Mouse (Mus musculus) heart, embryonic 14.5 days (tissue): ENCODE measurements around the gene Slc1a7. TPM values are rescaled to one million over a fixed set of nuclear protein-coding genes. Genes with fewer than 3 reads are reported as not detected.

ENCODE experiments used
- ATAC-seq: fragments of 200-750 bp; cut with Nextera tagmentation; 2 replicates; pipeline ENCODE4 v1.8.0; 2017; ENCODE audit warnings: low read depth, moderate TSS enrichment; ENCODE audit not compliant: insufficient number of reproducible peaks, insufficient read depth, low FRiP score
- H3K27ac ChIP-seq, 2 experiments: fragments of 200-500 bp in 1 of 2; fragments of 300-500 bp in 1 of 2; sonication (generic) in 1 of 2; replicated peaks in 1 of 2; 2 replicates each; pipeline ENCODE4 v1.5.1; 2012 to 2014; ENCODE audit warnings: low read depth in 2 of 2, low read length in 2 of 2, control low read depth in 1 of 2, mild to moderate bottlenecking in 1 of 2, mixed read lengths in 1 of 2; ENCODE audit not compliant: control insufficient read depth in 1 of 2, insufficient read depth in 1 of 2
- H3K27me3 ChIP-seq: fragments of 300-500 bp; sonication (generic); 2 replicates; pipeline ENCODE4 v1.6.1; 2014; ENCODE audit warnings: mild to moderate bottlenecking, low read length, control low read depth; ENCODE audit not compliant: control insufficient read depth, insufficient read depth
- H3K36me3 ChIP-seq: fragments of 300-500 bp; sonication (generic); 2 replicates; pipeline ENCODE4 v1.6.1; 2014; ENCODE audit warnings: mild to moderate bottlenecking, control low read depth, low read length, mixed read lengths; ENCODE audit not compliant: control insufficient read depth, insufficient read depth
- H3K4me1 ChIP-seq, 2 experiments: fragments of 200-500 bp in 1 of 2; fragments of 300-500 bp in 1 of 2; sonication (generic) in 1 of 2; 2 replicates each; pipeline ENCODE4 v1.6.1; 2012 to 2014; ENCODE audit warnings: low read length in 2 of 2, control low read depth in 1 of 2, mixed read lengths in 1 of 2; ENCODE audit not compliant: control insufficient read depth in 2 of 2, insufficient read depth in 2 of 2
- H3K4me2 ChIP-seq: fragments of 300-500 bp; sonication (generic); 2 replicates; pipeline ENCODE4 v1.6.1; 2014; ENCODE audit warnings: mild to moderate bottlenecking, low read length
- H3K4me3 ChIP-seq, 2 experiments: fragments of 200-500 bp in 1 of 2; fragments of 300-500 bp in 1 of 2; sonication (generic) in 1 of 2; 2 replicates each; pipeline ENCODE4 v1.5.1; 2012 to 2014; ENCODE audit warnings: low read length in 2 of 2, mild to moderate bottlenecking in 2 of 2, control low read depth in 1 of 2, low read depth in 1 of 2, moderate library complexity in 1 of 2; ENCODE audit not compliant: control insufficient read depth in 1 of 2, insufficient read depth in 1 of 2
- H3K9ac ChIP-seq: fragments of 300-500 bp; sonication (generic); 2 replicates; pipeline ENCODE4 v1.6.1; 2014; ENCODE audit warnings: mild to moderate bottlenecking, low read length
- H3K9me3 ChIP-seq: fragments of 300-500 bp; sonication (generic); 2 replicates; pipeline ENCODE4 v1.6.1; 2016; ENCODE audit warnings: low read length, control low read depth; ENCODE audit not compliant: control insufficient read depth
- WGBS: fragments of 180-500 bp; shearing (Covaris S2); extraction: QIAGEN DNeasy Blood & Tissue Kit; methylation state at CpG from one replicate; pipeline ENCODE4 v1.1.7; 2014; 5-methylcytosine and 5-hydroxymethylcytosine counted together
- polyA plus RNA-seq: library from polyadenylated mRNA; unstranded; fragments of >200 nt; fragmentation: Nextera tagmentation; extraction: Ambion mirVana; gene quantifications from 2 replicates; pipeline ENCODE4 v1.2.1, GENCODE M21; 2014

Gene Slc1a7
- polyA plus RNA-seq, 1 experiment from 2014 or later, result not detected

DNA sequence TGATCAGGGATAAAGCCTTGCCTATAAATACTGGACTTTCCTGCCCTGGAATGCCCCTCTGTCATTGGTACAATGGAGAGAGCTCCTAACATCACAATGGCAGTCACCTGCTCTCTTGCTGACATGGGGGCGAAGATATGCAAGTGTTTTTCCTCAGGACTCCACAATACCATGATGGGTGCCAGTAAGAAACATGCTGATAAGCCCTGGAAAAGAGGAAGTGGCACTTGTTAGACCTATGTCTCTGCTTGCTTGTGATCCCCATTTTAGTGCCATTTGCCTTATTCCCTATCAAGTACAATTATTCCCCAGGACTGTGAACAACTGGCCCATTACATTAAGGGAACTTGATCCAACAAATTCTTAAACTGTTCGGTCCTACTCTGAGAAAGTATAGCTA is 39.4 kb upstream of the Slc1a7 start:
- Histone ChIP-seq H3K4me3 (no peak overlapping the region), H3K4me2 (no peak overlapping the region), H3K27me3 (no peaks in the 10 kb centered on the region), H3K36me3 (no peaks in the 10 kb centered on the region), H3K9me3 (no peaks in the 10 kb centered on the region), H3K9ac (no peak overlapping the region), H3K4me1 (no peaks in the 10 kb centered on the region), H3K27ac (no peak overlapping the region)
- ATAC-seq, result no peak
- WGBS, result 74% methylated on average over 2 of the region's 2 CpGs

GRCm38 (mm10) chr4:107931453-107931852 is 36.7 kb upstream of the Slc1a7 start:
- H3K27ac ChIP-seq, result no peak overlapping the region
- no peaks in the 10 kb centered on the region for H3K9me3 ChIP-seq
- ATAC-seq, result no peak
- no peak overlapping the region for H3K4me3 ChIP-seq
- H3K4me2 ChIP-seq, result no peak overlapping the region
- 70% methylated on average over 3 of the region's 3 CpGs for WGBS
- no peaks in the 10 kb centered on the region for H3K27me3 ChIP-seq
- H3K4me1 ChIP-seq, result no peaks in the 10 kb centered on the region
- H3K36me3 ChIP-seq, result no peaks in the 10 kb centered on the region
- no peak overlapping the region for H3K9ac ChIP-seq

DNA sequence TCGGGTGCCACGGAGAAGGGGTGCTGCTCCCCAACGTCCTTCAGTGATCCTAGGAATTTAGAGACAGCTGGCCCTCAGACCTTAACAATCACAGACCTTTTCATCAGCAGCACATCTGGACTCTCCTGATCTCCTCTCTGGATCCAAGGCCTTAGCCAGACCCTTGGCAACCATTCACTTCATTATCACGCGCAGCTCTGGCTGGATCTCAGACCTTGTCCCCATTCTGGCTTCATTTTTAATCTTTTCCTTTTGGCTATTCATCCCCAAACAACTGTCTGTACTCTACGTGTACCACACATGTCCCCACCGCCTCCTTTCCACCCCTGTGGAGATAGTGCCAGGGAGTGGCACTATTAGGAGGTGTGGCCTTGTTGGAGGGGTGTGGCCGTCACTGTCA is 34.9 kb upstream of the Slc1a7 start:
- H3K4me2 ChIP-seq, result no peak overlapping the region
- H3K4me1 ChIP-seq, result no peaks in the 10 kb centered on the region
- no peak for ATAC-seq
- H3K9ac ChIP-seq, result no peak overlapping the region
- WGBS, result 71% methylated on average over 8 of the region's 8 CpGs
- H3K27me3 ChIP-seq, result no peaks in the 10 kb centered on the region
- no peak overlapping the region for H3K27ac ChIP-seq
- H3K36me3 ChIP-seq, result no peaks in the 10 kb centered on the region
- H3K4me3 ChIP-seq, result no peak overlapping the region
- H3K9me3 ChIP-seq, result no peaks in the 10 kb centered on the region

DNA sequence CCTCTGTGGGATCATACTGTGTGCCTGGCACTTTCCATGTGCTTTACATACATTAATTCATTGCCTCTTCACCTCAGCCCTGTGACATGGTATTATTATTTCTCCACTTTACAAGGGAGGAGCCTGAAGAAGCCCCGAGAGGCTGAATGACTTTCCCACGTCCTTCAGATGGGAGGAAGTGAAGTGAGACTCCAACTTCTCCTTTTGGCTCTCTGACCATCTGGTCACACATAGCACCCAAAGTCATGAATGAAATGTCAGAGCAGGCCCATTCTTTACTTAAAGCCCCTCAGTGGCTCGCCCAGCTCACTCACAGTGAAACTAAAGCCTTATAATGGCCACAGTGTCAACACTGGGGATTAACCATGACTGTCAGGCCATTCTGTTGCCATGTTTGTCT is 32.9 kb upstream of the Slc1a7 start:
- Histone ChIP-seq H3K9me3 (no peaks in the 10 kb centered on the region), H3K27me3 (no peaks in the 10 kb centered on the region), H3K4me3 (no peak overlapping the region), H3K4me1 (no peaks in the 10 kb centered on the region), H3K27ac (no peak overlapping the region), H3K4me2 (no peak overlapping the region), H3K36me3 (no peaks in the 10 kb centered on the region), H3K9ac (no peak overlapping the region)
- WGBS, result 71% methylated on average over 3 of the region's 3 CpGs
- ATAC-seq, result no peak

GRCm38 (mm10) chr4:107937338-107937737 is 30.8 kb upstream of the Slc1a7 start:
- Histone ChIP-seq H3K27me3 (no peaks in the 10 kb centered on the region), H3K4me3 (no peak overlapping the region), H3K4me1 (no peaks in the 10 kb centered on the region), H3K9ac (no peak overlapping the region), H3K4me2 (no peak overlapping the region), H3K27ac (no peak overlapping the region), H3K9me3 (no peaks in the 10 kb centered on the region), H3K36me3 (no peaks in the 10 kb centered on the region)
- no peak for ATAC-seq
- WGBS, result 22% methylated on average over 6 of the region's 6 CpGs

DNA sequence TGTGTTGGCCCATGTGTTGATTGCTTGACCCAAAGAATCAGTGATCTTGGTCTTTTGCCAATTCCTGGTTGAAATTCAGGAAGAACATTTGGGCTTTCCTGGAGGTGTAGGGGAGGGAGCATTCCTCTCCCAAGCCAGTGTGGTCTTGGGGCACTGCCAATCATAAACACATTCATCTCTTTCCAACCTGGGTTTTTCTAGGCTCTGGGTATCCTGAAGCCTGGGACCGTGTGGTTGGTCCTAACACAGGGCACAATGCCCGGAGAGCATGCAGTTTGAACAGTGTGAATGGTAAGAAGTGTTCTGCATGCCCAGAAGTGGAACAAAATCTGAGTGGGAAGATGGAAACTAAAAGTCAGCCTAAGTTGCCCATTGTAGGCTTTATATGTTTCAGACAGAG is 30.0 kb upstream of the Slc1a7 start:
- no peak for ATAC-seq
- 72% methylated on average over 2 of the region's 2 CpGs for WGBS
- Histone ChIP-seq H3K36me3 (no peaks in the 10 kb centered on the region), H3K9me3 (no peaks in the 10 kb centered on the region), H3K4me2 (no peak overlapping the region), H3K4me1 (no peaks in the 10 kb centered on the region), H3K4me3 (no peak overlapping the region), H3K27me3 (no peaks in the 10 kb centered on the region), H3K27ac (no peak overlapping the region), H3K9ac (no peak overlapping the region)

DNA sequence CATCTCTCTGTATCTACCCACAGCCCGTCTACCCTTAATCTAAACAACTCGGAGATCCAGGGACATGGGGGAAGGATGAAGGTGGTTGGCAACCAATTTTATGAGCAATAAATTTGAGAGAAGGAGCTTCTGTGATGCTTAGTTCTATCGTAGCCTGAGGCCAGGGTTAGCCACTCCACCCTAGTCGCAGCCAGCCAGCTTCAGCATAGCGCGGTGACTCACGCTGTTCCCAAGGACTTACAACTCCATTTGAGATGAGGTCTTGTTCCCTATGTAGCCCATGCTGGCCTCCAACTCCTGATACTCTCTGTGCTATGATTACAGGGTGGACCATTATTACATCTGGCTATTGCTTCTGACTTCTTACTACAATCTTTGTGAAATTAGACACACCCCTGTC is 25.4 kb upstream of the Slc1a7 start:
- H3K27ac ChIP-seq, result no peak overlapping the region
- no peak overlapping the region for H3K4me3 ChIP-seq
- no peaks in the 10 kb centered on the region; a peak in 1 of 4 replicates for H3K4me1 ChIP-seq
- no peak overlapping the region for H3K4me2 ChIP-seq
- H3K9me3 ChIP-seq, result no peaks in the 10 kb centered on the region
- H3K27me3 ChIP-seq, result no peaks in the 10 kb centered on the region
- no peak for ATAC-seq
- WGBS, result 87% methylated on average over 7 of the region's 7 CpGs
- no peak overlapping the region for H3K9ac ChIP-seq
- no peaks in the 10 kb centered on the region for H3K36me3 ChIP-seq

GRCm38 (mm10) chr4:107944141-107944540 is 24.0 kb upstream of the Slc1a7 start:
- 55% methylated on average over 2 of the region's 2 CpGs for WGBS
- Histone ChIP-seq H3K4me3 (no peak overlapping the region), H3K36me3 (no peaks in the 10 kb centered on the region), H3K27me3 (no peaks in the 10 kb centered on the region), H3K9ac (no peak overlapping the region), H3K27ac (no peak overlapping the region; a peak in 1 of 4 replicates), H3K9me3 (no peaks in the 10 kb centered on the region), H3K4me2 (no peak overlapping the region), H3K4me1 (no peaks in the 10 kb centered on the region; a peak in 1 of 4 replicates)
- ATAC-seq, result no peak
